Mouse (Mus musculus) testis, postnatal 10 days (tissue): ENCODE measurements at regions not wholly inside any gene's neighbourhood (a gene's known extent, or its start where the extent isn't known, plus 50 kb on each side); places are given as distances from the start of the nearest gene placed in this dataset.
A peak's percentile ranks its signal among the peaks of the same experiment; 100 is the strongest.

Experiments used
- DNase-seq: peaks from one replicate; pipeline ENCODE4 v3.0.0; 2021; ENCODE audit warnings: low spot score

DNA sequence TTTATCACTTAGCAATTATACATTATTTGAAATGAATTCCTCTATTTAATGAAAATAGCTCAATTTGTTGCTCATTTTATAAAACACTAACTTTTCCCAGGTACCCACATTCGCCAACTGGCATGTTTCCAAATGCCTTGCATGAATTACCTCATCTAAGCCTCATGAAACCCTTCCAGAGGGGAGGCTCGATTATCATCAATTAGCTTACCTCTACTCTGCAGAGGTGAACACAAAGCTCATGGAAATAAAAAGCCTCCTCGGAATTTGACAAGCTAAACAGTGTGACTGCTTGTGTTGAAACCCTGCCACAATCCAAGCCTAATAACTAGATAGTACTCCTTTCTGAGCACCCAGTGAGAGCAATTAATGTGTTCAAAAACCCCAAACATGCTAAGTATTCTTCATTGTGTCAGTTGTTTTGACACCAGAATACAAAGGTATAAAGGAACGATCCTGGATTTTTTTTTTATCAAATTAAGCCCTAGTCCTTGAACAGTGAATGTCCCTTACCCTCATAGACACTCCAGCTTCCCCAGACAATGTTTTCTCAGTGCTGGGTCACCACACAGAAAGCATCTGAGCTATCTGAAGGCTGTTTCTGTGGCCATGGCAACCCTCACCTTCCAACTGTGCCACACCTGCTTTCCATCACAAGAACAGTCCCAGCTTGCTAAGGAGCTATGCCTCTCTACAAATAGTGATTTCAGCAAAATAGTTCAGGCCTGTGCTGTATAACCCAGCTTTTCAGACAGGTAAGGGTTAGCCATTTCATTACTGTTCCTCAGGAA is 530.4 kb downstream of the Rapgef2 start:
- no peak for DNase-seq

DNA sequence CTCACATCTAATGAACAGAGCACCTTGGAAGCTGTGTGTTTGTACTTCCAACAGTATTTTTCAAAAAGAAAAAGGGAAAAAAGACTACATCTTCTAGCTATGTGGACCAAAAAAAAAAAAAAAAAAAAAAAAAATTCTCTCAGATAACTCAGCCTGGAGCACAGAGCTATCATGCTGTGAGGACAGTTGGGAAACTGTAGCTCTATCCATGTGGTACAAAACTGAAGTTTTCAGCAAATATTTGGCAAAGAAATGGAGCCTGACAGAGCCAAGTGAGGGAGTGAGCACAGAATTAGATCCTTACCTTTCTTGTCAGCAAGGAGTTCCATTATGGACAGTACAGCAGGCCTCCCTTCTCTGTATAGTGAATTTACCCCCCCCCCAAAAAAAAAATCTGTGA is 550.2 kb downstream of the Rapgef2 start:
- no peak for DNase-seq

DNA sequence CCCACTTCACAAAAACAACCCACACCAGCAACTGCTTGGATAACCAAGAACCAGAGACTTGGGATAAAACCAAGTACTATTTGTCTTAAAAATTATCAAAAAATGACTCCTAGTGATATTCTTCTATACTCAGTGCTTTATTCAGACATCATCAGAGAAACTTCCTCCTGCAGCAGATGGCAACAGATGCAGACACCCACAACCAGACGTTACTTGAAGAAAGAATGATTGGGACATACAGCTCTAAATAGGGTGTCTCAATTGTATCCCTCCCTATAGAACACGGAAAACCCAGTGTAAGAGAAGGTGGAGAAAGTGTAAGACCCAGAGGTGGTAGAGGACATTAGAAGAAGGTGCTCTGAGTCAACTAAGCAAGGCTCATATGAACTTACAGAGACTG is 569.6 kb downstream of the Rapgef2 start:
- DNase-seq = no peak

DNA sequence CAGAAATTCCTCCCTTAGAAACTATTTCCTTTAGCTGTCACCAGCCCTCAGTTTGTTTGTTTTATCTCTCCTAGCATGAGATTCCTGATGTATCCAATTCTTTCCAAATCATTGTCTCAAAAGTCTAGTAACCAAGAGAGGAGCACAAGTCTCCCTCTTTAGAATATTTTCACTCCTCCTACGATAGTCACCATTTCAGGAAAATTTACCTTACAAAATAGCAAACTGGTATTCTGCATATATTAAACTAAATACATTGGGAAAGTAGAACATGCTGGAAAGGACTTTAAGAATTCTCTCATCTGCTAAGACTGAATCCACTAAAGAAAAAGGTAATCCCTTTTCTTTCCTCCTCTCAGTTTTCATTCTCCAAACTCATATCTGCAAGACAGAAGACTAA is 578.6 kb downstream of the Rapgef2 start:
- DNase-seq = no peak

DNA sequence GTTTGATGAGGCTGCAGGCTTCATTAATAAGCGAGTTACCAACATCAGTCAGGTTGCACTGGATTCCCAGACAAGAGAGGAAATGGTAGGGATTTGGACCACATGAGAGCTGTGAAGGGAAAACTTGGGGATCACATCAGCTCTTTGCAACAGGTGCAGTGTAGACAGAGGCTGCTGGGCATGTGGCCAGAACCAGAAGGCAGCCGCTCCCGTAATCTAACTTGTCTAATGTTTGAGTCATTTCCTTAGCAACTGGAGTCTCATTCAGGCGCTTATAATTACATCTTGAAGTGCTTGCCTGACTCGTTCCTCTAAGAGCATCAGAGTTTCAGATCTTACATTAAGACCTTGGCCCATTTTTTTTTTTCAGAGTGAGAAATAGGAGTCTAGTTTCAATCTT is 587.4 kb downstream of the Rapgef2 start:
- no peak for DNase-seq

DNA sequence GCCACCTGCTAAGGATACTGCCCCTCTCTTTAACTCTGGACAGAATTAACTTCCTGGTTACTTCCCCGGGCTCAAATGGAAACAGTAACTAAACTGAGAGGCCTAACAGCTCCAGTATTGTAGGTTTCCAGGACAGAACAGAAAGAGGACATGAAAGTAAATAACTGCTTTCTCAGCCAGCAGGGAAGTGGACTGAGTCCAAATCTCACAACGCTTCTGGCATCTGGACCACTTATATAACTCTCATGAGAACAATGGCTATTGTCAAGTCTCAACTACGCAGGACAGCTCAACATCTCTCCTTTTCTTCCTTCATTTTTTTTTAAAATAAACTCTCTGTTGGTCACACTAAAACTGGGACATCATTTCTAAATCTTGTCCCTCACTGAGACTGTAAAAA is 594.8 kb downstream of the Rapgef2 start:
- no peak for DNase-seq

DNA sequence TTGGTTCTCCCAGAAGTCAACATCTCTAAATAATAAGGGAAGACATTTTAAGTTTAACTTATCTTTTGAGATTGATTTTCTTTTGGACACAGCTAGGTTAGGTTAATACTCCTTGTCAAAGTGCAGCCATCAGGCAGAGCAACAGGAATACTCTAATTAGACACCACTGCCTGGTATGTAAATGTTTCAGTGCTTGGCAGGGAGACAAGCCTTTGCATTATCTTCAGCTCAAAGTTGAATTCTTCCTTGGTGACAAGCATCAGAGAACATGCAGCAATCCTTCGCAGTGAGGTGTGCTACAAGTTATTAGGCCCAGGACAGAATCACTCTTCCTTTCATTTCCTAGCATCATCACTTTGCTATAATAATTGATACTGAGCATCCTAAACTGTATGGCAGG is 608.7 kb downstream of the Rapgef2 start:
- no peak for DNase-seq

DNA sequence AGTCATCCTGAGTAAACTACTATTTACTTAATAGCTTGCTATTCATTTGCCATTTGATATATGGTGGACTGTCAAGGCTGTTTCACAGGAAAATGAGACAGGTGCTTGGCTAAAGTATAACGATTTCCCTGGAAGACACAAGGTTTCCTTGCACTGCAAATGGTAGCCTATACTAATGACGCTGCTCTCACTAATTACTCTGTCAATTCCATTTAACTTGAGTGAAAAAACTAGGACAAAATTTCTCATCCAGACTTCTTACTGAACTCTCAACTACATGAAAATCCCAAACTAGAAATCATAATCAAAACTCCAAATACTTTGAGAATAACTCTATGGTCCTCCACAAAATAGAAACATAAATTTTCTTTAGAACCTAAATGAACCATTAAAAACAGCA is 609.5 kb downstream of the Rapgef2 start:
- DNase-seq = no peak

DNA sequence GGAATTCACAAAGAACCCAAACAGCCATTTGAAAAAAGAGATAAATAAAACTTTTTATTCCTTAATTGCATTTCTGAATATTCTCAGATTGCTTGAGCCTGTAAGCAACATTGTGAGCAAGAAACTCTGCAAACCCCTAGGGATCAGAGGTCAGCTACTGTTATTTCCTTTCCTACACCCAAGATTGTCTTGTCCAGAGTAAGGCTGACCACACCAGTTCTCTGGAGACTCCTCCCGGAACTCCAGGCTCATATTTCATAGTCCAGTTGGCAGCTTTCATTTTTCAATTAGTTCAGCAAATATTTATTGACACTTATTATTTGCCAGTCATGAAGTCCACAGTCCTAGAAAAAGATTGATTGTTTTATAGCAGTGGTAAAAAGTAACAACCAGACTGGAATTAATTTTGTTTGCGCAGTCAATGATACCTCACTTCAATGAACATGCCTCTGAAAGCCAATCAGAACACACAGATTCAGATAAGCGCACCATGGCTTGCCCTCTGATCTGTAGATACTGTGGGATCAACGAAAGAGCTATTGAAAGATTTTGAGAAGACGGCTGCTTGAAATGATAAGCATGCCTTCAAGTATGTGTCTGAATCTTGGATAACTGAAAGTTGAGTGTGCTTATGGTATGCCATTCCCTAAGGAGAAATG is 611.7 kb downstream of the Rapgef2 start:
- no peak for DNase-seq

DNA sequence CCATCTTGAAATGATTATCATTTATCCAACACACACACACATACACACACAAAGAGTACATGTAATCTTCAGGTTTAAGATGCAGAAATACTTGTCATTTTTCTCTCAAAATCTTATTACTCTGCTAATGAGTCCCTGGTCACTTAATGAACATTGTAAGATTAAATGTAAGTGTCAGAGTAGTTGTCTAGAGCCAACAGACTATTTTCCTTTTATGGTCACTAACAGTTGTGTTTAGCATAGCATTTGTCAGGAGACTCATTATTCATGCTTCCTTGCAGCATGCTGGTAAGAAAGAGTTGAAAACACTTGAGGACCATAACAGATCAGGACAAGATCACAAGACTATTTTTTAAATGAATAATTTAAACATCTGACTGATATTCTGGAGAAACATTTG is 618.3 kb downstream of the Rapgef2 start:
- no peak for DNase-seq

DNA sequence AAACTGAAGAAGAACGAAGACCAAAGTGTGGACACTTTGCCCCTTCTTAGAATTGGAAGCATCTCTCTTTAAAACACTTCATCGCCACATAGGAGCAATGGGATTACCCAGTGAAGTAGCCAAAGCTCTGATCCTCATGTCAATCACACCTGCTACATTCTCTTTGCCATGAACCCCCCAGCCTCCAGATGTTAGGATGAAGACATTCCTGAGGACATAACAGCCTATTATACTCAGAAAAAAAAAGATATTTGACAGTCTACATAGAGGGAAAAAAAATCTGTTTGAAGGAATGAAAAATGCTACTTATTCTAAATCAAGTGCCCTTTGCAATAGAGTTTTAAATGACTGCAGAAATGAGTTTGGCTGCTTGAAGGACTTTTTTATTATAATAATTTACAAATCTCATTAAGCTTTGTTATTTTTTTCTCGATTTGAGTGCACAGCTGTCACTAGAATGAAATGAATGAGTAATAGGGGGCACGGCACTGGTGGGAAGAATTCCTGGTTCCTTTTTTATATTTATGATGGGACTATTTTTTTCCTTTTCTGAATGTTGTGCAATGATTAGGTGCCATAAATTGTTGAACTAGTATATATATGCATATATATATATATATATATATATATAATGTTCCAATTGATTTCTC is 618.8 kb downstream of the Rapgef2 start:
- DNase-seq = no peak

DNA sequence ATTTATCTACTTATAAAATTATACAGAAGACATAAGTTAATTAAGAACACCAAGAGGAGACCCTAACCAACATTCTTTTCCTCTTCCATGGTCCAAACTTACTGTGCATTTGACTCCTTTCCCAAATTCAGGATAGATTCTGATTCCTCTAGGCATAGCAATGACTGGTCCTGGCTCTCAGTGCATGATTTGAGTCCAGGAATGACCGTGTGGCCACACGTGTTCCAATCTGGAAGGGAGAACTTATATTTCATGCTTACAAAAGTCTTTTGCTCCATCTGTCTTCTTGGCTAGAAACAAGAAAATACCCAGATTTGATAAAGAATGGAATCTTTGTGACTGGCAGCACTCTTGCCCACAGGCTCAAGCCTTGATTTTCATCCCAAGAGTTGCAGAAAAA is 638.2 kb downstream of the Rapgef2 start:
- DNase-seq = no peak

DNA sequence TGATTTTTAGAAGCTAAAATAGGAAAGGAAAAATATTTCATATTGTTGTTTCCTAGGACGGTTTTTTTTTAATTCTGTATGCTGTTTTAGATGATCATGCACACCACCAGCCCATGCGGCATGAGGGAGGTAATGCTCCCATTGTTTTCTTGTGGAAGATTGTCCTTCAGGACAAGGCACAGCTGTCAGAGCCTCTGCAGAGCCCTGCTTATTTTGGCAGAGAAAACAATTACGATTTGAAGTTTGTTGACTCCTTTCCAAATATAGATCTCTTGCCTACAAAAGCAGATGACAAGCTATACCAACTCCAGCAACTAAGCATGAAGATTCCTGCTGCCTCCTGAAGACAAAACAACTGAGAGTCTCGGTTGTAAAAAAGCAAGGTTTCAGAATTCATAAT is 650.9 kb downstream of the Rapgef2 start:
- no peak for DNase-seq

DNA sequence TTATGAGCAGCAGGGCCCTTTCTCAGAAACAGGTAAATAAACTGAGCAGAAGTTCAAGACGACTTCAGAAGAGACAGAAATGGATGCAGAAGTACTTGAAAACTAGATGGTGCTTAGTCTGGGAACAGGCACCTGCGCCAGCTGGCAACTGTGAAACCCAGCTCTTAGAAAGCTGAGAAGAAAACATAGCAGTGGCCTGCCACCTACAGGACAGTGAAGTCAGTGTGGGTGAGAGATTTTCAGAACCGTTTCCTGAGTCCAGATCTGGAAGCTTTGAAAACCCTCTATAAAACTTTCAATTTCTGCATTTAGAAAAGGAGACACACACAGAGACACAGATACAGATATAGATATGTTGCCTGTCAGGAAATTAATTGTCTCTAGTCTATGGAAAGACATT is 667.4 kb downstream of the Rapgef2 start:
- DNase-seq = peak; percentile 48

DNA sequence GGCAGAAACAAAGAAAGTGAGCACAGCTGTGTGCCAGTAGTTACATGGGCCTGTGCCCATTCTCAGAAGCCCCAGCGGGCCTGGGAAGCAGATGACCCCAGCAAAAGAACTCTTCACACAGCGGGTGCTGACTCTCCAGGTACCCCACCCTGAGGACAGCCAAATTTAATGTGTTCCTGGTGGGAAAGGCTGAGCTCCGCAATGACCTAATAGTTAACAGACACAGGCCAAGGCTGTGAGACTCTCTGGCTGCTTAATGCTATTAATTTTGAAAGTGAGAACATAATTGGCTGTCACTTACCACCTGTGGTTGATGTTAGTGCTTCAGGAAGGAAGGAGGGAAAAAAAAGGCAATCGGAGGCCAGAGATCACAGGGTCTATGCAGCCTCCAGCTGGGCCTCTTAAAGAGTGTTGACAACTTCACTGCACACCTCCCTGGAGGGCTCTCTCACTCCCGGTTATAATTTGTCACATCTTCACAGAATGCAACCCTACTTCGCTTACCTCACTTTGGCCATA is 691.5 kb downstream of the Rapgef2 start:
- no peak for DNase-seq

DNA sequence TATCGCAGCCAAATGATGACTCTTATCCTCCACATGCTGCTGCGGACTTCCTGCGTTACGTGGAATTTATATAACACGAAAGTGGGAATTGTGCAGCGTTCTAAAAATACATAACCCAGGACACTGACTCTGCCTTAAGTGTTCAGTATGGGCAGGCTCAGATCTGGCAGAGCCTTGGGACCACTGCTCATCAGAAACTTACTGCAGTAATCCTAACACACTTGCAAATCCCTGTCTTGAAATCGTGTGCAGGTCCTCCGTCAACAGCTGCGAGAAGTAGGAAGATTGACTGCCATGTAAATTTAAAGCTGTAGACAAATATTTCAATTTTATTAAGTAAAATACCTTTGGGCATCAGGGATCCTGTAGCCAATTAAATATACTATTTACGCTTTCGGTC is 692.0 kb downstream of the Rapgef2 start:
- no peak for DNase-seq

DNA sequence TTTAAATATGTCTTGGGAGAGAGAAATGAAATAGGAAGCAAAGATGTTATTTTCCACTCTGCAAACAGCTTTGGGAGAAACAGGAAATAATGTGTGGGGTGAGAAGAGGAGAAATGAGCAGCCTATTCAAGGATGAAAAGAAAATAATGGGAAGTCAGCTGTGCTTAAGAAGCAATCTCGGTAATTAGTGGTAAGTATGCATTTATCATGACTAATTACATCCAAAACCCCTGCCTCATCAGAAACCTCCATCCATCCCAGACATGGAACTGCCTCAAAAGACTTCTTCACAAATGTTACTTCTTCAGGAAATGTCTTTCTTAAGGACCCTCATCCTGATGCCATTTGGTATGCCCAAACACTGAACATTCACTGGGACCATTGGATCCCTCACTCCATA is 699.7 kb downstream of the Rapgef2 start:
- DNase-seq = no peak

DNA sequence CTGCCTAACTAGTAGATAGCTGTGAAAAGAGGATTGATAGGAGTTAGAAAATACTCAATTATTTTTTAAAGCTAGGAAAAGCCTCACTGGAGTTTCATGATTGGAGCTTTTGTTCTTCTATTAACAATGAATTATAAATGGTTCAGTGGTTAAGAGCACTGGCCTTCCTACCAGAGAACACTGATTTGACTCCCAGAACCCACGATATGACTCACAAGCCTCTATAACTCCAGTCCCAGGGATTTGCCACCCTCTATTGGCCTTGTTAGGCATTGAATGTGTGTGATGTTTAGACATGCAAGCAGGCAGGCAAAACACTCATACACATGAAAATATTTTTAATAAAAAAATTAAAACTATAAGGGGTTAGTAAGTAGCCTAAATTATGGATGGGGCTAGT is 704.4 kb downstream of the Rapgef2 start:
- DNase-seq = no peak

DNA sequence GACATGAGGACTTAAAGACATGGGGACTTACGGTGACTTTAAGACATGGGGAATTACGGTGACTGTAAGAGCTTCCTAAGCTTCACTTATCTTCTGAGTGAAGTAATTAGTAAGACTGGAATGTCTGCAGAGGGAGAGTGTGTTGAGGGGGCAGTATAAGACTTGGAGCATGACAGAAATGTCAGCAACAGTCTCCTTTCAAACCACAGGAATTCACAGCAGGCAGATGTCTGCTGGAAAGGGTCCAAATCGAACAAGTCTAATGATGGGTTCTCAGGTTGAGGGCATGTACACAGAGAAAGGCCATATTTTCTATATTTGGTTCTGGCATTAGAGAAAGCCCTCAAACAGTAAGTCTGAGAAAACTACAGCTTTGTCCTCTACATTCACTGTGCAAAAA is 705.2 kb downstream of the Rapgef2 start:
- DNase-seq = no peak

DNA sequence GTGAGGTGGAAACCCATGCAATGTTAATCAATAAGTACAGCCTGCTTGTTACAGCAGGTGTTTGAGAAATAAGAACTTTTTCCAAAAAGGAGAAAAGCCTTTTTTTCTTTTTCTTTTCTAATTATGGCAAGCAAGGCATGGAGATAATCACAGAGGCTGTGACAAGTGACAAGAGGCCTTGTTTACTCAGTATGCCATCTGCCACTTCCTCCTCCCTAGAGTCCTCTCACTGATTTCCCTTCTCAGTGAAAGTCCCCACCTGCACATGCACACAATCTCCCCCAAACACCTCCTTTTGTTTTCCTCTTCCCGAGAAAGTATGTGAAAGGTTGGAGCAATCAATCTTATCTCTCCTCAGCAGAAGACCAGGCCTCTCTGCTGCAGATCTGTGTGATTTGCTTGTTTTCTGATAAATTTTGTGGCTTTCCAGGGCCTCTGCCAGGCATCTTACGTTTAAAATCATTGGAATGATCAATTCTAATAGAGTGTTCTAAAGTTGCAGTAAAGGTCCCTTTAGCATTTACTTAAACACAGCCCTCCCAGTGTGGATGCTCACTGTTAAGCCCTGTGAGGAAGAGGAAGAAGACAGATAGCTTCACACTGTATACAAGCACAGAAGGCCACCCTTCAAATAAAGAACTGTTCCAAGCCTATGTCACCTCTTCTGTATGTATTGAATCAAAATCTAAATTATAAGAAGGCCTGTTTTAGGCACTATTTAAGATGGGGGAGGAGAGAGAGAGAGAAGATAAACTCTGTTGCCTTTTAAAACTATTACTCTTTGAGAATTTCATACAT is 710.5 kb downstream of the Rapgef2 start:
- no peak for DNase-seq

DNA sequence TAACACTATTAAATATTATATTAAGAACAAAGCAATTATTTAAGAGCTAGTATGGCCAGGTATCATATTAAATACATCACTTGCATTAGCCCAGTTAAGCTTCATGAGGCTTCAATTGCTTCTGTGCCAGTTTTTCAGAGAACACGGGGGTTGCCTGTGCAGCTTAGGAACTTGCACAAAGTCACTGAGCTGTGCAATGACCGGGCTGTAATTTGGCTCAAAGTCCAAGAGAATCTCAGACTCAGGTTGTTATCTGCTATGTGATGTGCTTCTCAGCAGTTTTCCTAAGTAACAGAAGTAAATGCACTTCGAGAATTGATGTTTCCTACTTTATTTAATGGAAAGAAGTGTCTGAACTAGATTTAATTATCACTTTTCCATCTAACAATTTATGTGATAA is 711.5 kb downstream of the Rapgef2 start:
- no peak for DNase-seq

DNA sequence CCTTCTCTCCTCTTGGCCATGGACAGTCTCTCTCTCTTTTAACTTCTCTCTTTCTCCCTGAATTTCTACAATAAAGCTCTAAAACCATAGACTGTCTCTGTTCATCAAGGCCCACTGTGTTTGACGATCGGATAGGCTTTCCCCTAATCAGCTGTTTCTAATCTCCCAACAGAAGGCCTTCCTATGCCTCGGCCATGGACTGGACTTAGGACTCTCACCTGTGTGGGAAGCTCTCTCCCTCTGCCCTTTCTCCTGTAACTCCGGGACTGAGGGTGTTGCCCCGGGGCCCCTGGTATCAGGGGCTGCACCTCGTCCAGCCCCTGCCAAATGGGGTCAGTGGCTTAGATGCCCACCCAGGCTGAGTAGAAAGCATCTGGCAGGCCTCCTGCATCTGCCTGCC is 713.0 kb downstream of the Rapgef2 start:
- DNase-seq = no peak
